In genomic region chr7:127479318-127480225, GRCm38 (mm10) we compare ENCODE assay signal across 8 mouse cellular contexts. TPM values are rescaled to one million over a fixed set of nuclear protein-coding genes. Genes with fewer than 3 reads are reported as not detected.
DNase-seq lines count a peak whose midpoint lies in the region; ATAC-seq lines count a peak whose summit lies in the region.

No protein-coding gene starts in this region.

- H3K36me3 ChIP-seq in kidney, embryonic 15.5 days, result peaks cover 64% of the 10 kb centered on the region
- peaks cover 51% of the 10 kb centered on the region for H3K36me3 ChIP-seq in macrophage (ENCODE audit: inconsistent target)

- peak overlapping the region; percentile 75 for H3K4me2 ChIP-seq in kidney, embryonic 15.5 days

- ATAC-seq in kidney, embryonic 15.5 days (replicated peaks; ENCODE audit: low FRiP score), result no peak

- WGBS in kidney, embryonic 15.5 days, result 2% methylated on average over 47 of the region's 48 CpGs
- WGBS in macrophage (ENCODE audit: missing documents), result 4% methylated on average over 33 of the region's 48 CpGs

- peaks cover 29% of the 10 kb centered on the region for H3K4me1 ChIP-seq in kidney, embryonic 15.5 days

- H3K4me3 ChIP-seq in kidney, embryonic 15.5 days (replicated peaks), result peak overlapping the region; percentile 63
- peak overlapping the region; percentile 96 for H3K4me3 ChIP-seq in macrophage (ENCODE audit: inconsistent target)

- peak overlapping the region; percentile 99 for H3K27ac ChIP-seq in kidney, embryonic 15.5 days
- H3K27ac ChIP-seq in macrophage, result peak overlapping the region; percentile 85

- no peaks in the 10 kb centered on the region for H3K9me3 ChIP-seq in kidney, embryonic 15.5 days (replicated peaks)

- peak; percentile 21 for DNase-seq in gastrocnemius, adult 18-20 months (ENCODE audit: low spot score)
- DNase-seq in gastrocnemius, postnatal 36 days, result no peak
- DNase-seq in NIH3T3 (ENCODE audit: low read depth), result peak; percentile 26
- peak; percentile 49 for DNase-seq in heart, adult 18-20 months
- DNase-seq in thymus, adult 18-20 months, result peak; percentile 42 to 51
- no peak for DNase-seq in ovary, adult 18-20 months (ENCODE audit: low spot score)

- H3K79me2 ChIP-seq in macrophage (ENCODE audit: inconsistent target), result peaks cover 69% of the 10 kb centered on the region

- peak overlapping the region; percentile 95 for H3K9ac ChIP-seq in kidney, embryonic 15.5 days

- H3K27me3 ChIP-seq in kidney, embryonic 15.5 days, result no peaks in the 10 kb centered on the region

- intact Hi-C loops in gastrocnemius, postnatal 36 days (cut with DNase I), result loop anchor here (5.0 kb wide), 1 partner anchor 117 kb away; no protein-coding TSS in a partner anchor

RNA-seq across cellular contexts. Expression of gene Fbrs, which starts 0.6 kb away (rescaled TPM):
- 10 to 100 TPM; 25.2 to 26.6 TPM for total RNA-seq in gastrocnemius, adult 18-20 months (2021)
- total RNA-seq in gastrocnemius, postnatal 36 days (2021), result 10 to 100 TPM; 15.0 to 24.6 TPM
- total RNA-seq in heart, adult 18-20 months (2021), result 10 to 100 TPM; 24.2 to 31.1 TPM
- 10.2 and 11.9 TPM in 2 replicates for polyA plus RNA-seq in kidney, embryonic 15.5 days (2015; fragmentation: Nextera tagmentation; extraction: Ambion mirVana)
- 100 to 1,000 TPM; 231 to 699 (median 415) TPM for total RNA-seq in macrophage (2018; cell fraction: chromatin; rRNA removed)
- 100 to 1,000 TPM; 139 to 247 (median 166) TPM for total RNA-seq in macrophage (2018; cell fraction: cytosol; rRNA removed)
- total RNA-seq in macrophage (2018; cell fraction: nucleus; rRNA removed), result 100 to 1,000 TPM; 216 to 619 (median 409) TPM
- 47.3 to 163 TPM (median 92.9 TPM) in 3 replicates for polyA plus RNA-seq in macrophage (2018)

RNA-seq across cellular contexts. Expression of gene Prr14, which starts 20.2 kb away (rescaled TPM):
- total RNA-seq in gastrocnemius, adult 18-20 months (2021), result 10 to 100 TPM; 16.5 to 19.4 TPM
- total RNA-seq in gastrocnemius, postnatal 36 days (2021), result 10 to 100 TPM; 14.7 to 19.3 TPM
- 10 to 100 TPM; 21.1 to 22.2 TPM for total RNA-seq in heart, adult 18-20 months (2021)
- 36.0 and 47.4 TPM in 2 replicates for polyA plus RNA-seq in kidney, embryonic 15.5 days (2015; fragmentation: Nextera tagmentation; extraction: Ambion mirVana)
- 100 to 1,000 TPM; 101 to 468 (median 170) TPM for total RNA-seq in macrophage (2018; cell fraction: chromatin; rRNA removed)
- total RNA-seq in macrophage (2018; cell fraction: cytosol; rRNA removed), result 10 to 100 TPM; 40.3 to 81.1 (median 50.0) TPM
- total RNA-seq in macrophage (2018; cell fraction: nucleus; rRNA removed), result 100 to 1,000 TPM in 22 of 26 experiments, 10 to 100 TPM in 4; 78.6 to 416 (median 129) TPM
- 31.6 to 54.9 TPM (median 50.8 TPM) in 3 replicates for polyA plus RNA-seq in macrophage (2018)

RNA-seq across cellular contexts. Expression of gene Zfp689, which starts 30.6 kb away (rescaled TPM):
- total RNA-seq in gastrocnemius, adult 18-20 months (2021), result under 1 TPM; 0.76 to 0.82 TPM
- under 1 TPM; 0.69 to 0.87 TPM for total RNA-seq in gastrocnemius, postnatal 36 days (2021)
- 1 to 10 TPM; 1.3 TPM for total RNA-seq in heart, adult 18-20 months (2021)
- polyA plus RNA-seq in kidney, embryonic 15.5 days (2015; fragmentation: Nextera tagmentation; extraction: Ambion mirVana), result 8.1 and 8.9 TPM in 2 replicates
- total RNA-seq in macrophage (2018; cell fraction: chromatin; rRNA removed), result 1 to 10 TPM in 7 of 26 experiments, under 1 TPM in 15, not detected in 4; 0.25 to 3.3 (median 0.84) TPM
- total RNA-seq in macrophage (2018; cell fraction: cytosol; rRNA removed), result 1 to 10 TPM in 17 of 26 experiments, under 1 TPM in 9; 0.42 to 3.0 (median 1.4) TPM
- 1 to 10 TPM in 10 of 26 experiments, under 1 TPM in 16; 0.35 to 2.7 (median 0.95) TPM for total RNA-seq in macrophage (2018; cell fraction: nucleus; rRNA removed)
- polyA plus RNA-seq in macrophage (2018), result 1.0 to 1.9 TPM (median 1.0 TPM) in 3 replicates

RNA-seq across cellular contexts. Expression of gene Srcap, which starts 32.2 kb away (rescaled TPM):
- 10 to 100 TPM; 46.5 to 46.6 TPM for total RNA-seq in gastrocnemius, adult 18-20 months (2021)
- 10 to 100 TPM; 43.7 to 51.0 TPM for total RNA-seq in gastrocnemius, postnatal 36 days (2021)
- total RNA-seq in heart, adult 18-20 months (2021), result 10 to 100 TPM; 47.1 to 56.4 TPM
- polyA plus RNA-seq in kidney, embryonic 15.5 days (2015; fragmentation: Nextera tagmentation; extraction: Ambion mirVana), result 54.6 and 57.9 TPM in 2 replicates
- 100 to 1,000 TPM; 208 to 357 (median 289) TPM for total RNA-seq in macrophage (2018; cell fraction: chromatin; rRNA removed)
- 10 to 100 TPM; 27.7 to 59.0 (median 39.6) TPM for total RNA-seq in macrophage (2018; cell fraction: cytosol; rRNA removed)
- total RNA-seq in macrophage (2018; cell fraction: nucleus; rRNA removed), result 100 to 1,000 TPM; 112 to 214 (median 157) TPM
- 14.3 to 15.8 TPM (median 15.4 TPM) in 3 replicates for polyA plus RNA-seq in macrophage (2018)

RNA-seq across cellular contexts. Expression of gene Gm42715, which starts 39.8 kb away (rescaled TPM):
- 1 to 10 TPM; 2.8 to 3.8 TPM for total RNA-seq in gastrocnemius, adult 18-20 months (2021)
- total RNA-seq in gastrocnemius, postnatal 36 days (2021), result 1 to 10 TPM; 4.2 to 5.4 TPM
- 10 to 100 TPM in 1 of 2 experiments, 1 to 10 TPM in 1; 9.7 to 11.4 TPM for total RNA-seq in heart, adult 18-20 months (2021)
- polyA plus RNA-seq in kidney, embryonic 15.5 days (2015; fragmentation: Nextera tagmentation; extraction: Ambion mirVana), result 18.7 and 19.4 TPM in 2 replicates
- total RNA-seq in macrophage (2018; cell fraction: chromatin; rRNA removed), result 100 to 1,000 TPM in 2 of 26 experiments, 10 to 100 TPM in 24; 46.2 to 102 (median 81.0) TPM
- 10 to 100 TPM; 17.0 to 32.6 (median 21.8) TPM for total RNA-seq in macrophage (2018; cell fraction: cytosol; rRNA removed)
- 100 to 1,000 TPM in 1 of 26 experiments, 10 to 100 TPM in 25; 27.1 to 105 (median 69.9) TPM for total RNA-seq in macrophage (2018; cell fraction: nucleus; rRNA removed)
- 13.1 to 13.5 TPM (median 13.2 TPM) in 3 replicates for polyA plus RNA-seq in macrophage (2018)

Comparison
In these comparisons a context has a peak if more than half of its experiments do, and no peak if none do; other contexts are left out.
1. DNase-seq: peak in gastrocnemius, adult 18-20 months (single experiment), NIH3T3 (single experiment), heart, adult 18-20 months (2 of 2) and thymus, adult 18-20 months (2 of 2); none in gastrocnemius, postnatal 36 days (0 of 2) and ovary, adult 18-20 months (single experiment).